Mouse (Mus musculus): ENCODE results near the gene Phactr2. TPM values are rescaled to one million over a fixed set of nuclear protein-coding genes. Genes with fewer than 3 reads are reported as not detected.

Phactr2 gene
- polyA plus RNA-seq, 2 experiments: 1.5 to 3.5 TPM

DNA sequence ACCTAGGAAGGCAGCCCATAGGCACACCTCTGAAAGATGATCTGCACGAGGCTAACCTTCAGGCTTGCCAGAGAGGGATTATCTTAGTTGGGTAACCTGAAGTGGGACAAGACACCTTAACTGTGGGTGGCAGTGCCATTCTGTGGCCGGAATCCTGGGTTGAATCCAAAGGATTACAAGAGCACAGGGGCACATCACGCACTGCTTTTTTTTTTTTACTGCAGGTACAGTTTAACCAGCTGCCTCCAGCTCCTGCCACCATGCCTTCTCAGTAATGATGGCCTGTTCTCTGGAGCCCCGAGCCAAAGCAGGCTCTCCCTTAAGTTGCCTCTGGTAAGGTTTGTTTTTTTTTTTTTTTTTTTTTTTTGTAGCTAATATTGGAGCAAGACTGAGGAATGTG lies 33.9 kb downstream of the Phactr2 start:
- no peak for DNase-seq (ENCODE audit: low read depth in 3 of 3, low spot score in 3 of 3)
- no peak overlapping the region for H3K4me3 ChIP-seq (ENCODE audit: insufficient read depth in 1 of 2, low read depth in 2 of 2, low read length in 2 of 2)
- H3K4me2 ChIP-seq (ENCODE audit: low read depth): no peak overlapping the region
- WGBS (ENCODE audit: insufficient replicate concordance): 67% methylated on average over 4 of the region's 4 CpGs
- no peak for ATAC-seq (ENCODE audit: insufficient read depth)
- no peaks in the 10 kb centered on the region for H3K36me3 ChIP-seq (replicated peaks; ENCODE audit: control insufficient read depth, insufficient read depth, low read depth)
- no peaks in the 10 kb centered on the region for H3K4me1 ChIP-seq (replicated peaks; ENCODE audit: control insufficient read depth in 2 of 2, insufficient read depth in 2 of 2, low read length in 1 of 2)
- H3K9ac ChIP-seq (replicated peaks): no peak overlapping the region
- no peaks in the 10 kb centered on the region for H3K9me3 ChIP-seq (ENCODE audit: control insufficient read depth, low read length)
- H3K27me3 ChIP-seq (ENCODE audit: control insufficient read depth, insufficient read depth, low read length): no peaks in the 10 kb centered on the region
- TF ChIP-seq CTCF (IDR thresholded peaks at IDR 0.05; ENCODE audit: low read depth) (no peak), EP300 (IDR thresholded peaks at IDR 0.05; ENCODE audit: low read depth) (no peak)
- H3K27ac ChIP-seq: no peak overlapping the region

DNA sequence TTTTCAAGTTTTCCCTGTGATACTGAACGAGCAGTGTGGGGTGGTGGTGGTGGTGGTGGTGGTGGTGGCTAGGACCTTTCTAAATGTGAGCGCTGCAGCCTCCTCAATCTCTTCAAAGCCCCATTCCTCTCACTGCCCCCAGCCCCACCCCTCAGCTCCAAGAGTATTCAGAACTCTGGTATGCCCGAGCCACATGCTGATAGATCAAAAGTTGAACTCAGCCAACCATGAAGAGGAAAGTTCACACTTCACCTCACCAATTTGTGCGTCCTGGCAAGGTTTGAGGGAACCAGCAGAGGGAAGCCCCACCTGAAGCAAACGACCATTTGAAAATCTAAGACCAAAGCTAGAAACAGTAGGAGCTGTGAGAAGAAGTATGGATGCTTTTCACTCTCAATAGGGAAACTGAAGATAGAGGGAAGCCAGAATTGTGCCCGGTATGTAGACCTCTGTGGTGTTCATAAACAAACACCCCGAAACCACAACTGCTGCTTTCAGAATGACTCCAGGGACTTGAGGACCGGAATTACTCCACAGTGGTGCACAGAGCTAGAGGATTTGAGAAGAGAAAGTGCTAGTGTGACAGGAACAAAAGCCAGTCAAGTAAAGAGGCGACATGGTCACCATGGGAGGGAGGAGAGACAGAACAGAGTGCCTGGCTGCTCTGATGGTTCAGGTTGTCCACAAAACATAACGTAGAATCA lies 35.9 kb downstream of the Phactr2 start:
- Histone ChIP-seq H3K4me1 (replicated peaks; ENCODE audit: control insufficient read depth in 2 of 2, insufficient read depth in 2 of 2, low read length in 1 of 2) (no peaks in the 10 kb centered on the region), H3K9ac (replicated peaks) (no peak overlapping the region), H3K9me3 (ENCODE audit: control insufficient read depth, low read length) (no peaks in the 10 kb centered on the region), H3K4me3 (ENCODE audit: insufficient read depth in 1 of 2, low read depth in 2 of 2, low read length in 2 of 2) (no peak overlapping the region), H3K27me3 (ENCODE audit: control insufficient read depth, insufficient read depth, low read length) (no peaks in the 10 kb centered on the region), H3K36me3 (replicated peaks; ENCODE audit: control insufficient read depth, insufficient read depth, low read depth) (no peaks in the 10 kb centered on the region), H3K27ac (no peak overlapping the region), H3K4me2 (ENCODE audit: low read depth) (no peak overlapping the region)
- DNase-seq (ENCODE audit: low read depth in 3 of 3, low spot score in 3 of 3) (no peak), ATAC-seq (ENCODE audit: insufficient read depth) (no peak)
- 47% methylated on average over 10 of the region's 10 CpGs for WGBS (ENCODE audit: insufficient replicate concordance)
- TF ChIP-seq CTCF (IDR thresholded peaks at IDR 0.05; ENCODE audit: low read depth) (no peak), EP300 (IDR thresholded peaks at IDR 0.05; ENCODE audit: low read depth) (no peak)

DNA sequence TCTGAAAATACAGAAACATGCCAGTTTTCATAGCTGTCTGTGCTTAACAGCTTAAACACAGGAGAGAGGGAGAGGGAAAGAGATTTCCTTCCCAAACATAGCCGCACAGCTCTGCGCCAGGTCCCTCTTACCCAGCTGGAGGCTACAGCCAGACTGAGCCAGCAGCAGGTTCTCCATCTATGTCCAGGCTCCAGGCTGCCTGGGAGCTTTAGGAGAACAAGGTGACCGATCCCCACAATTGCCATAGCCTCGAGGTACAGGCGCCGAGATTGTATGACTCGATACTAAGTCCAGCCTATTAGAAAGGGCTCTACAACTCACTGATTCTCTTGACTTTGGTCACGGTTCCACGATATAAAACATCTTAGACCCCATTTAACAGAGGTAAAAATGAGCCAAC lies 37.2 kb downstream of the Phactr2 start:
- WGBS (ENCODE audit: insufficient replicate concordance): 66% methylated on average over 9 of the region's 9 CpGs
- no peaks in the 10 kb centered on the region for H3K9me3 ChIP-seq (ENCODE audit: control insufficient read depth, low read length)
- H3K36me3 ChIP-seq (replicated peaks; ENCODE audit: control insufficient read depth, insufficient read depth, low read depth): no peaks in the 10 kb centered on the region
- no peak overlapping the region for H3K4me2 ChIP-seq (ENCODE audit: low read depth)
- H3K27ac ChIP-seq: no peak overlapping the region
- no peaks in the 10 kb centered on the region for H3K27me3 ChIP-seq (ENCODE audit: control insufficient read depth, insufficient read depth, low read length)
- no peak overlapping the region for H3K9ac ChIP-seq (replicated peaks)
- H3K4me1 ChIP-seq (replicated peaks; ENCODE audit: control insufficient read depth in 2 of 2, insufficient read depth in 2 of 2, low read length in 1 of 2): peaks cover 0 to 2% of the 10 kb centered on the region in 2 experiments; a peak in 2 of 4 replicates
- H3K4me3 ChIP-seq (ENCODE audit: insufficient read depth in 1 of 2, low read depth in 2 of 2, low read length in 2 of 2): no peak overlapping the region
- TF ChIP-seq CTCF (IDR thresholded peaks at IDR 0.05; ENCODE audit: low read depth) (no peak), EP300 (IDR thresholded peaks at IDR 0.05; ENCODE audit: low read depth) (no peak)
- ATAC-seq (ENCODE audit: insufficient read depth): no peak
- DNase-seq (ENCODE audit: low read depth in 3 of 3, low spot score in 3 of 3): no peak

DNA sequence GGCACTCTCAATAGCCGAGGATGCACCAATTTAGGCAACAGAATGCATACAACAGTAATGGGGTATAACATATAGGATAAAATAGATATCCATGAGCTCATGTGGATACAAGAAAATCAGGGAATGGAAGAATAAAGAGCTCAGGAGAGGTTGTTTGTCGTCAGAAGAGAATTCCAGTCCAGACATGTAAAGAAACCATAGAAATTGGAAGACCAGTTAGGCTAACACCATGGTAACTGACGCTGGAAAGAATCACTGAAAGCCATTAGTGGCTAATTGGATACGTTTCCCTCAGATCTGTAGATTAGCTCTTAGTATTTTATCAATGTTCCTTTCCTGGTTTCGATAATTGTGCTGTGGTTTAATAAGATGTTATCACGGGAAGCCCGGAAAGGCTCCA lies 41.2 kb downstream of the Phactr2 start:
- ATAC-seq (ENCODE audit: insufficient read depth) (no peak), DNase-seq (ENCODE audit: low read depth in 3 of 3, low spot score in 3 of 3) (no peak)
- Histone ChIP-seq H3K27me3 (ENCODE audit: control insufficient read depth, insufficient read depth, low read length) (no peaks in the 10 kb centered on the region), H3K27ac (no peak overlapping the region), H3K9me3 (ENCODE audit: control insufficient read depth, low read length) (no peaks in the 10 kb centered on the region), H3K4me1 (replicated peaks; ENCODE audit: control insufficient read depth in 2 of 2, insufficient read depth in 2 of 2, low read length in 1 of 2) (peaks cover 0 to 3% of the 10 kb centered on the region in 2 experiments; a peak in 2 of 4 replicates), H3K36me3 (replicated peaks; ENCODE audit: control insufficient read depth, insufficient read depth, low read depth) (no peaks in the 10 kb centered on the region), H3K4me3 (ENCODE audit: insufficient read depth in 1 of 2, low read depth in 2 of 2, low read length in 2 of 2) (no peak overlapping the region), H3K9ac (replicated peaks) (no peak overlapping the region), H3K4me2 (ENCODE audit: low read depth) (no peak overlapping the region)
- TF ChIP-seq EP300 (IDR thresholded peaks at IDR 0.05; ENCODE audit: low read depth): no peak
- no peak for TF ChIP-seq CTCF (IDR thresholded peaks at IDR 0.05; ENCODE audit: low read depth)
- WGBS (ENCODE audit: insufficient replicate concordance): 63% methylated on average over 7 of the region's 7 CpGs

DNA sequence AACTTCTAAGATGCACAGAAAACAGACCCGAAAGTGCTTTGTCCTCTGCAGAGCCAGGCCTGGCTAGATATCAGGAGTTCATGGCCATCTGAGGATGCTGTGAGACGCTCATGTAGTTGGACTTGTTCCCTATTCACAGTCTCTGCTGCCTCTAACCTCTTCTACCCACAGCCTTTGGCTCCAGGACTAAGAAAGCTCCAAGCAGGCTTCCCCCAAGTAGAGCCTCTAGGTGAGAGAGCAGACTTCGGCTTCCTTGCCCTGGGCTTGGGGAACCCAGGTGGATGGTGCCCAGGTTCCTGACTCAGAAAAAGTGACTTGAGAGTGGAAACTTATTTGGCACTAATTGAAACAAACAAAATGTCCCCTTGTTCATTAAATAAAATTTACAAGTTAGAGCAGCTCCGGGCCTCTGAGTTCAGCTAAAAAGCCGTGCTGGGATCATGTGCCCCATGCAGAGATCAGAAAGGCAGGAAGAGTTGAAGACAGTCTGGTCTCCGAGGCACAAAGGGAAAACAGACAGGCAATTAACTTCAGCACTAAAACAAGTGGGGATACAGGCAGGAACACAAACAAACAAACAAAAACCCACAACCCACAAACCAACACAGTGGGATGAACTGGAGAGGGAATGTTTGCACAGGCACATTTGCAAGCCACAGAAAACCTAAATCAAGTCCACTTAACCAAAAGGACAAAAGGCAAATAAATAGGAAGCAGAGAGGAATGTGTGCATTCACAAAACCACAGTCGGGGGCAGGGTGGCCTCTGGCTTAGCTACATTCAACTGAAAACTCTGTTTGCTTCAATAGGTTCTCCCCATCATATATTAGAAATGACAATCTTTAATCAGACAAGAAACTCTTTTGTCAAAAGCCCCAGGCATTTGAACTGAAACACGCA lies 42.3 kb downstream of the Phactr2 start:
- H3K36me3 ChIP-seq (replicated peaks; ENCODE audit: control insufficient read depth, insufficient read depth, low read depth): no peaks in the 10 kb centered on the region
- H3K27me3 ChIP-seq (ENCODE audit: control insufficient read depth, insufficient read depth, low read length): no peaks in the 10 kb centered on the region
- no peak overlapping the region for H3K9ac ChIP-seq (replicated peaks)
- H3K4me3 ChIP-seq (ENCODE audit: insufficient read depth in 1 of 2, low read depth in 2 of 2, low read length in 2 of 2): no peak overlapping the region
- H3K4me2 ChIP-seq (ENCODE audit: low read depth): no peak overlapping the region
- no peak overlapping the region for H3K27ac ChIP-seq
- no peak for DNase-seq (ENCODE audit: low read depth in 3 of 3, low spot score in 3 of 3)
- peaks cover 0 to 3% of the 10 kb centered on the region in 2 experiments; a peak in 2 of 4 replicates for H3K4me1 ChIP-seq (replicated peaks; ENCODE audit: control insufficient read depth in 2 of 2, insufficient read depth in 2 of 2, low read length in 1 of 2)
- TF ChIP-seq CTCF (IDR thresholded peaks at IDR 0.05; ENCODE audit: low read depth) (no peak), EP300 (IDR thresholded peaks at IDR 0.05; ENCODE audit: low read depth) (no peak)
- no peak for ATAC-seq (ENCODE audit: insufficient read depth)
- 35% methylated on average over 8 of the region's 8 CpGs for WGBS (ENCODE audit: insufficient replicate concordance)
- no peaks in the 10 kb centered on the region for H3K9me3 ChIP-seq (ENCODE audit: control insufficient read depth, low read length)

Data from liver, embryonic 14.5 days (tissue).